ENCODE assay signal across 10 mouse cellular contexts in genomic region chr4:146517150-146517549, GRCm38 (mm10). TPM values are rescaled to one million over a fixed set of nuclear protein-coding genes. Genes with fewer than 3 reads are reported as not detected.
"Had no signal": no experiment of that assay in that cellular context is flagged by ENCODE, and none has a peak within 500 bp of the region (broad histone marks: within the 10 kb centered on the region; RNA-seq: fewer than 3 reads in every experiment).

No protein-coding gene starts in this region.

RNA-seq across cellular contexts. Expression of gene Zfp981, which starts 15.3 kb away (rescaled TPM):
- polyA plus RNA-seq: liver, adult 2 months; liver, postnatal 0 days; lung, adult 2 months; lung, embryonic 14.5 days; lung, embryonic 15.5 days; lung, embryonic 16.5 days; lung, postnatal 0 days; midbrain, embryonic 12.5 days; midbrain, embryonic 13.5 days; neural tube, embryonic 11.5 days had no signal
